Mouse (Mus musculus): Measurements from ENCODE around the gene H13.

Gene H13

DNA sequence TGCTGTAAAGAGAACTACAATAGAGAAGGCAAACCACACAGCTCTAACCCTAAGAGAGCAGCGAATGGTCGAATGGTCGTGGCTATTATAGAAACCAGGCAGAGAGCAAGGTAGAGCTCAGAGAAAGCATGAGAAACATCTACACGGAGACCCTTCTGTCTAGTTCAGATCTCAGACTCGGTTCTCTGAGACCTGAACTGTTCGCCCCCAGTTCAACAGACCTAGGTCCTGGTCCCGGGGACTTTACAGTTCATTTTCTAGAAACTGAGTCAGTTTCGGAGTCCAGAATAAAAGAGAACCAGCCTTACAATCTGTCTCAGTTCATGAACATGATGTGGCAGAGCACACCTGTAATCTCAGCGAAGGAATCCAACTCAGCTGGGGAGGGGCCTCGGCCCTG lies 65.2 kb downstream of the H13 start:
- in situ Hi-C loops (cut with MboI, MseI) = no loop called here

DNA sequence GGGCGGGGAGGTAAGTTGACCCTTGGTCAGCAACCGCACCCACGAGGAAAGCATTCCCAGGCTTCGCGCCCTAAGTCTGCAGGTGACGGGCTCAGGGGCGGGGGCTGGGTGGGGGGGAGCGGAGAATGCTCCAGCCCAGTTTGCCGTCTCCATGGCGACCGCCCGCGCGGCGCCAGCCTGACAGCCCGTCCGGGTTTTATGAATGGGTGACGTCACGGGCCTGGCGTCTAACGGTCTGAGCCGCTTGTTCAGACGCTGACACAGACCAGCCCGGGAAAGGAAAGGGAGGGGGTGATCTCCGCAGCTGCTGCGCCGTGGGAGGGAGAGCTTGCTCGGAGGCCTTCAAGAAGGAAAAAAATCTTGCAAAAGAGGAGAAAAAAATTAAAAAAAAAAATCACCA lies 65.7 kb downstream of the H13 start:
- in situ Hi-C loops (cut with MboI, MseI) = loop anchor here (5.0 kb wide), 1 partner anchor 97 kb away; the partner anchor contains the start of gene Bcl2l1

DNA sequence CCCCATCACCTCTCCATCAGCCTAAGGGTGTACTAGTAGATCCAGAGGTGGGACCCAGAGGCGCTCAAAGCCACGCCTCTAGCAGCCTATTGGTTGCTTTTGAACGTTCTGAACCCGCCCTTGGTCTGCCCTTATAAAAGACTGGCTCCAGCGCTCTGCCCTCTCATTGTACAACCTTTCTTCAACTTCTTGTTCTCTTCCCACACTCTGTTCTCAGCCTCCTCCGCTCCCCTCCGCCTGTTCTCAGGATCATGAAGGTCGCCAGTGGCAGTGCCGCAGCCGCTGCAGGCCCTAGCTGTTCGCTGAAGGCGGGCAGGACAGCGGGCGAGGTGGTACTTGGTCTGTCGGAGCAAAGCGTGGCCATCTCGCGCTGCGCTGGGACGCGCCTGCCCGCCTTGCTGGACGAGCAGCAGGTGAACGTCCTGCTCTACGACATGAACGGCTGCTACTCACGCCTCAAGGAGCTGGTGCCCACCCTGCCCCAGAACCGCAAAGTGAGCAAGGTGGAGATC lies 66.9 kb downstream of the H13 start, which contains the start of gene Id1:
Gene Id1 (plus strand): TSS at position 162 of the 512 bp plus-strand sequence.
- in situ Hi-C loops (cut with MboI, MseI) = loop anchor here (5.0 kb wide), 1 partner anchor 96 kb away; the partner anchor contains the start of gene Bcl2l1

DNA sequence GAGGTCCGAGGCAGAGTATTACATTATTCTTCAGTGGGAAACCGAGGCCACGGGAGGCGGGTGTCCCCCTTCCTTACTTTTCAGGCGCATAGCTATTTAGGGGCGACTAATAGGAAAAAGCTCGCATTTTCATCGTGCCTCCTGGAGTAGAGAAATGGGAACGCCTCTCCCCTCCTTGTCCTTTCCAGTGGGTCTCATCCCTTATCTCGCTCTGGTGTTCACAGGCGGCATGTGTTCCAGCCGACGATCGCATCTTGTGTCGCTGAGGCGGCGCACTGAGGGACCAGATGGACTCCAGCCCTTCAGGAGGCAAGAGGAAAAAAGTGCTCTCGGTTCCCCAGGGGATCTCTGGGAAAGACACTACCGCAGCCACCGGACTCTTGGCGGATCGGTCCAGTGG lies 67.5 kb downstream of the H13 start:
- in situ Hi-C loops (cut with MboI, MseI) = loop anchor here (5.0 kb wide), 1 partner anchor 96 kb away; the partner anchor contains the start of gene Bcl2l1

DNA sequence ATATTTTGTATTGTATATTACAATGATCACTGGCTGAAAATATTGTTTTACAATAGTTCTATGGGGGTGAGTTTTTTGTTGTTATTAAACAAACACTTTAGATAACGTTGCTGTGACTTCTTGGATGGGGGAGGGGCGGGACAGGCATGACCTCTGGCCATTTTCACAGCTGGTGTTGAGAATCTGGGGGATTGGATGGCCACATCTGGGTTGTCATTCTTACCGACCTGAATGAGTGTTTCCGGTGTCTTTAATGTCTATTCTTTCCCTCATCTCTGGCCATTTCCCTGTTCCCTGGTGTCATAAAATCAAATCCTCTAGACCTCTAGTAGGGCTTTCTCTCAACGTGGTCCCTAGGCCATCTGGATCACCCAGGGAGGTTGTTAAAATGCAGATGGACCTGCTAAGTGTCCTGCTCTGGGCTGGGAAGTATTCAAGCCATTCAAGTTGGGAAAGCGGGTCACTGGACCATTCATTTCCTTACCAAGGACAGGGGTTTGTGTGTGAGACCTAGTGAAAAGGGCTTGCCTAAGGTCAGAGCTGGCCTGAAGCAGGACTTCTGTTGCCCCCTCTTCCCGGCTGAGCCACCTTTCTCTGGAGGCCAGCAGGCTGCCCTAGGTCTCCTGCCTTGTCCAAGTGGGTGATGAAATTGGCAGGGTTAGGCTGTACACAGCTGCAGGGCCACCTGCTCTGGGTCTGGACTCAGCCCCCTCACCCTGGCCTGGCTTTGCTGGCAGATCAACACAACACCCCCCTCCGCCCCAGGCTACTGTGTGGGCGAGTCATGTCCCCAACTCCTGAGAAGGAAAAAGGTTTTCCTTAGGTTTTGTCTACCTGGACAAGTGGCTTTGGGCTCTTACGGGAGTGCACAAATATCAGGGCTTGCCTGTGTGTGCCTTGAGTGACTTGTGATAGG lies 68.3 kb downstream of the H13 start:
- in situ Hi-C loops (cut with MboI, MseI) = loop anchor here (5.0 kb wide), 1 partner anchor 95 kb away; the partner anchor contains the start of gene Bcl2l1

DNA sequence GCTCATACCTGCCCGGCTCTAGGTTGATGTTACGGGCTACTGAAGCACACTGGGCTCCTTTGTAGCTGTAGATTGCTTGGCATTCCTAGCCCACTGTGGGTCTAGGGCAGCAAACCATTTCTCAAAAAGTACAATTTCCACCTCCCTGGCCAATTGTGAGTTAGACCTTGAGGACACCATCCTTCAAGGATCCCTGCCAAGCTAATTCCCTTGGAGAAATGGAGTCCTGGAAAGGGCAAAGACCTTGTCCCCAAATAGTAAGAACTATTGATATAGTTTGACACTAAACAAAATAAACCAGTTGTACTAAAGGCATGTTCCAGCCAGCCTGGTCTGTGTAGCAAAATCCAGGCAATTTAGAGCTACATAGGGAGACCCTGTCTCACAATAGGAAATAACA lies 69.1 kb downstream of the H13 start:
- in situ Hi-C loops (cut with MboI, MseI) = loop anchor here (5.0 kb wide), 1 partner anchor 94 kb away; the partner anchor contains the start of gene Bcl2l1

DNA sequence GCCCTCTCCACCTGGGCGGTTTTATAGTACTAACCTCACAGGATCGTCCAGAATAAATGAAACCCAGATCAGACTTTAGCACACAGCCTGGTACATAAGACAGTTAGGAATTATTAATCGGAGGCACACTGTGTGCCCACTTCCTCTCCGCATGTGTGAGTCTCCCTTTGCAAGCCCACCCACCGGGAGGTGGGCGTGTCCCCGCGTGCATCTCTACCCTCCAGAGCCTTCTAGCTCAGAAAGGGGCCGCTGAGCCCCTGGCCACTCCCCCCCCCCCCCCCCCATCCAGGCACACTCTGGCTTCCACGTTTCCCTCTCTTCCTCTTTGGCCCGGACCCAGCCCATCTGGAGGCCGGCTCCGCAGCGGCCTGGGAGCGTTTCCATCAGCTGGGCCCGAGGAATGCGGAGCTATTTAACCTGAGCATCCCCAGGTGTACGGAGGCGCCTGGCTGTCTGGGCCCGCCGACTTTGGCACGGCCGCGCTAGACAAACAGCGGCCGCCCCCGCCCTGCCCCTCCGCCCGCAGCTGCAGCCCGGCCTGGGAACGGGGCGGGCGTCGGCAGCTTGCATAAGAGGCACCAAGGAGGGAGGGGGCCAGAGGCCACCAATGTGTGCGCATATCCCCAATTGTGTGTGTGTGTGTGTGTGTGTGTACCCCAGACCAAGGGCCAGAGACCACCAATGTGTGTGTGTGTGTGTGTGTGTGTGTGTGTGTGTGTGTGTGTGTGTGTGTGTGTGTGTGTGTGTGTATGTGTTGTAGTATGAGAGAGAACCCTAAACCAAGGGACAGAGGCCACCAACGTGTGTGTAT lies 70.0 kb downstream of the H13 start:
- in situ Hi-C loops (cut with MboI, MseI) = loop anchor here (5.0 kb wide), 1 partner anchor 93 kb away; the partner anchor contains the start of gene Bcl2l1

DNA sequence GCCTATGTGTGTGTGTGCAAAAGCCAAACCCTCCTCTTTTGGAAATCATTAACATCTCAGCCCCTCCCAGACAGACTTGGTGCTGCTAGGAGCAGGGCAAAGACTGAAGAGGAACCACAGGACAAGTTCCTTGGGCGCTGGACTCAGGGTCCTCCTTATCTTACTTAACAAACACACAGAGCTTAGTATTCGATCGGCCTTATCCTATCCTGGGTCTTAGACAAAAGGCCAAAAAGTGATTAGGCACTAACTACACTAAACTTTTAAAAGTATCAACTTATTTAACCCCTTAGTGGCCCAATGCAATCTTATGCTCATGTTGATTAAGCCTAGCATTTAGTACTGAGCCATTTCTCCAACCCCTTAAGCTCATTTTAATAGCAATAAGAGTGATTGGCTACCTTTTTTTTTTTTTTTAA lies 70.6 kb downstream of the H13 start:
- in situ Hi-C loops (cut with MboI, MseI) = loop anchor here (5.0 kb wide), 1 partner anchor 92 kb away; the partner anchor contains the start of gene Bcl2l1

DNA sequence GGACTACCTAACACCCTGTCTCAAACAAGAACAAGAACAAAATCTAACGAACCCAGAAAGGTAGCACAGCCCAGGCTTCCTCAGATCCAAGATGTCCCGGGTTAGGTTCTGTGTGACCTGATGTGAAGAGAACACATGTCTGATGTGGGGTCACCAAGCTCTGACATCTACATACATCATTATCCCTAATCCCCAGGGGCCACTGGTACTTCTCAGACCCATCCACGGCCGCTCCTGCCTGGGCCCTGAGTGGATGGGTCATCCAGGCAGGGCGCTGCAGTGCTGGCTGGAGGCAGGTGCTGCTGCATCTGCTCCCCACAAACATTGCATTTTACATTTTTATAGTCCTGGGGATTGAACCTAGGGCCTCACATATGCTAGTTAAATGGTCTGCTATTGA lies 71.2 kb downstream of the H13 start:
- in situ Hi-C loops (cut with MboI, MseI) = no loop called here

DNA sequence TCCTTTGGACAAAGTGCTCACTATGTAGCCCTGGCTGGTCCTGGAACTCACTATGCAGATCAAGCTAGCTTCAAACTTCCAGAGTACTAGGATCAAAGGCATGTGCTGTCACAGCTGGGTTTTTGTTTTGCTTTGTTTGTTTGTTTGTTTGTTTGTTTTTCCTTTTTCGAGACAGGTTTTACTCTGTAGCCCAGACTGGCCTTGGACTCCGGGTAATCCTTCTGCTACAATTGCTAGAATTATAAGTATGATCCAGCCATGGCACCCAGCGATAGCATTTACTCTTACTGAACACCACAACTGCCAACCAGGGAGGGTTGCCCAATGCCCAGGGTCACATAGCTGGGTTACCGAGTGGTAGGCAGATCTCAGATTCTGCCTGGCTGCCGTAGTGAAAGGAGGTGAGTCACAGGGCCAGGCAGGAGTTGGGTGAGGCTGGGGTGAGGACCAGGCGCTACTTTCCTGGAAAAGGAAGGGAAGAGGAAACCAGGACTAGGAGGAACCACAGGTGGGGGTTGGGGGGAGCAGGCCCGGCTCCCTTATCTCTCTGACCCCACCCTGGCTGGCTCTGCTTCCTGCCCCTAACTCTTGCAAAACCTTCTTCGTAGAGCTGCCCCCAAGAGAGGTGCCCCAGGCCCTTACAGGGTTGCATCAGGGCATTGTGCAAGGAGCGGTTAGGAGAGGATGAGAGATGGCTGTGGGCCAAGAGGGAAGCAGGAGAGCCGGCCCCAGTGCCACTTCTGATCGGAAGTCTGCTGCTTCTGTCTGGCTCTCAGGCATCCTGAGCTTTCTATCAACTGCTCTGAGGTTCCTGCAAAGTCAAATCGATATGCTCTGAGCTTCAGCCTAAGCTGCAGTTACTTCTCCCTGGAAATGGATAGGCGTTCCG lies 72.1 kb downstream of the H13 start:
- in situ Hi-C loops (cut with MboI, MseI) = no loop called here

DNA sequence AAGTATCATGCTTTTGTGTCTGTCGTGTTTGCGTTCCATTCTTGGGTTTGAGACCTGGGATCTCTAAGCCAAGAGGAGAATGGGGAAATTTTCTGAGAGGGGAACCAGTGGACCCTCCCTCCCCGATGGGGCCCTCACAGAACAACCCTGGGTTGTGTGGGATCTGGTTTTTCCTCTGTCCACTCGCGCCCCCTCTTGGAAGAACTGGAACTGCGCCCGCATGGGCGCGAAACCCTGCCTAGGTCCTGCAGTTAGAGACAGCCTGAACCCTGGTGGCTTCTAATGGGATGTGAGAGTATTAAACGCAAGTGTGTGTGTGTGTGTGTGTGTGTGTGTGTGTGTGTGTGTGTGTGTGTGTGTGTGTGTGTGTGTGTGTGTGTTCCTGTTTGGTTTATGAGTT lies 73.2 kb downstream of the H13 start:
- in situ Hi-C loops (cut with MboI, MseI) = no loop called here

DNA sequence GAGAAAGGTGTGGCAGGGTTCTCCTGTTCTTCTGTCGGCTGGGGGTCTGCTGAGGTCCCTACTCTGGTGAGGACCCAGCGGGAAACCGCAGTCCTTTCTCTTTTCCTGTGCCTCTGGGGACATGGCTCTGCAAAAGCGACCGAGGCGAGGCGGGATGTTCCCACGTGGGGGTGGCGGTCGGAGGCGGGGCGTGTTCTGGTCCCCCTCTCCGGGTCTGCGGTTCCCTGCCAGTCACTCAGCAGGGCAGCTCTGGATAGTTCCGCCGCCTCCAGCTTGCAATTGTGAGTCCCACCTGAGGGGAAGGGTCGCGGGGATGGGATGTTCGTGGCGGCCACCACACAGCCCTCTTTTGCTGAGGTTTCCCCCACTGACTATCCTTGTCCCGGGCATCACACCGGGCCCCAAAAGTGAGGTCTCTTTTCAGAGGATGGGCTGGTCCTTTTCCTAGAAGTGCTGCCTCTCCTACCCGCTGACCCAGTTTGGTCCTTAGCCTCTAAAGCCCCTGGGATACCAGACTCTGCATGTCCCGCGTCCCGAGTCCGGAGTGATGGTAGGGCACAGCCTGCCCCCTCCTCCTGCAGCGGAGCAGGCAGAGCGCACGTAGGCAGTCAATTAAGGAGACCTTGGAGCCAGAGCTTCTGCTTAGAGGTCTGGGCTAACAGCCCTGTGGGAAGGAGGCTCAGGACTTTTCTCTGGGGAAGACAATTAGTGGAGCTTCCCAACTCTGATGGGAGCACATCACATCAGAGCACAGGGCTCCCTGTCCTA lies 84.9 kb downstream of the H13 start, which contains the start of gene Cox4i2:
Gene Cox4i2 (plus strand): TSS at position 230 of the 768 bp plus-strand sequence.
- in situ Hi-C loops (cut with MboI, MseI) = no loop called here

DNA sequence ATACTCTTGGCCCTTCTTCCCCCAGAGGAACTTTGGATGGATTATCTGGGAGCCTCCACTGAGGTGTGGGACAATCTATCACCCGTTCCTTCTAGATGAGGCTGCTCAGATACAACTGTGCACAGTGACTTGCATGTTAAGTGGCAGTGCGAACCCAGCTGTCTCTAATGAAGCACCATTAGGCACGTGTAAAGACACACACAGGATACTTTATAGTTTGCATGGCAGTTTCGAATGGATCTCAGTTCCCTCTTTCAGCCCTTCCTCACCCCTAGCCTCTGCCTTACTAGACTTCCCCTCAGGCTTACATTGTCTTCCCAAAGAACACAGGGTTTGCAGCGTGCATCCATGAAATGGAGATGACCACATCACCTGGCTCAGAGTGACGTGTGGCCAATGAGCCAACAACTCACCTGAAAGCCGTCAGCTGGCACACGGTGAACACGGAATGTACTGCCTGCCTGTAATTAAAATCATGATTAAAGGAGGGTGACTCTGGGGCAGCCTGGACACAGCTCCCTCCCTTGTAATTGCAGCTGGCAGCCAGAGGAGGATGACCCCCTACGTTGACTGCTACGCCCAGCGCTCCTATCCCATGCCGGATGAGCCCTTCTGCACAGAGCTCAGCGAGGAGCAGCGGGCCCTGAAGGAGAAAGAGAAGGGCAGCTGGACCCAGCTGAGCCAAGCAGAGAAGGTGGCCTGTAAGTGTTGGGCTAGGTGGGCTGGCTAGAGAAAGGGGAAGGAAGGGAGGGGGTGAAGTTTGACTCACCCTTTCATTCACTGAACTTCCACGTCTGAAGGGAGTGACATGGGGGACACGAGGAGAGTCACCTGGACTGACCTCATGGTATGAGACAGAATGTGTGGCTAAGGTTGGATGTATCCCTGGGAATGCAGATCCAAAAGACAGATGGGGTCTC lies 87.5 kb downstream of the H13 start:
- in situ Hi-C loops (cut with MboI, MseI) = no loop called here

DNA sequence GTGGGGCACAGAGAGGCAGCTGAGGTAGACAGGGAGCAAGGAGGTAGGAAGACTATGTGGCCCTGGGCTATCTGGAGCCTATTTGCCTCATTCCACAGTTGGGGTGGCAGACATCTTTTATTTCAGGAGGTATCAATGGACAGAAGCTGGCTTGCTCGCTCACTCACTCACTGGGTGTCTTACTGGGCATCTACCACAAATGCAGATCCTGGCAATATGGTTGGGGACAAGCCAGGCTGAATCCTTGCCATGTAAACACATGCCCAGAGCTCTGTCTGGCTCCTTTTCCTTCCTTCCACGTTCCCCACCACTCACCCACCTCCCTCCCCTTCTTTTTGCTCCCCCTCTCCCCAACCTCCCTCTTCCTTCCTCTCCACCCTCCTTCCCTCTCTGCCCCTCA lies 88.2 kb downstream of the H13 start:
- in situ Hi-C loops (cut with MboI, MseI) = no loop called here
